Mouse (Mus musculus) retina, postnatal 7 days (tissue): Measurements from ENCODE around the gene Mark4.
A peak's percentile ranks its signal among the peaks of the same experiment; 100 is the strongest.

Experiments used
- DNase-seq: peaks from one replicate; pipeline ENCODE4 v3.0.0-alpha.2; 2012; ENCODE audit warnings: low read depth, low spot score

The Mark4 gene

GRCm38 (mm10) chr7:19402535-19403112, 56.0 kb downstream of the Mark4 start:
- no peak for DNase-seq

DNA sequence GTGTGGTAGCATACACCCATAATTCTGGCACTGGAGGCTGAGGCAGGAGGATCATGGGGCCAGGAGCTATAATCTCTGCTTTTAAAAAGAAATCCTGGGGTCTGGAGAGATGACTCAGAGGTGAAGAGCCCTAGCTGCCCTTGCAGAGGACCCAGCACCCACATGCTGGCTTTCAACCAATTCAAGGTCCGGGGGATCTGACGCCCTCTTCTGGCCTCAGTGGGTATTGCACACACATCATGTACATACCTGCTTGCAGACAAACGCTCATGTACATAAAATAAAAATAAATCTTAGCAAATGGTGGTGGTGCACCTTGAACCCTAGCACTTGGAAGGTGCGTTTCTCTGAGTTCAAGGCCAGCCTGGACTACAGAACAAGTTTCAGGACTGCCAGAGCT, 57.7 kb downstream of the Mark4 start:
- no peak for DNase-seq

DNA sequence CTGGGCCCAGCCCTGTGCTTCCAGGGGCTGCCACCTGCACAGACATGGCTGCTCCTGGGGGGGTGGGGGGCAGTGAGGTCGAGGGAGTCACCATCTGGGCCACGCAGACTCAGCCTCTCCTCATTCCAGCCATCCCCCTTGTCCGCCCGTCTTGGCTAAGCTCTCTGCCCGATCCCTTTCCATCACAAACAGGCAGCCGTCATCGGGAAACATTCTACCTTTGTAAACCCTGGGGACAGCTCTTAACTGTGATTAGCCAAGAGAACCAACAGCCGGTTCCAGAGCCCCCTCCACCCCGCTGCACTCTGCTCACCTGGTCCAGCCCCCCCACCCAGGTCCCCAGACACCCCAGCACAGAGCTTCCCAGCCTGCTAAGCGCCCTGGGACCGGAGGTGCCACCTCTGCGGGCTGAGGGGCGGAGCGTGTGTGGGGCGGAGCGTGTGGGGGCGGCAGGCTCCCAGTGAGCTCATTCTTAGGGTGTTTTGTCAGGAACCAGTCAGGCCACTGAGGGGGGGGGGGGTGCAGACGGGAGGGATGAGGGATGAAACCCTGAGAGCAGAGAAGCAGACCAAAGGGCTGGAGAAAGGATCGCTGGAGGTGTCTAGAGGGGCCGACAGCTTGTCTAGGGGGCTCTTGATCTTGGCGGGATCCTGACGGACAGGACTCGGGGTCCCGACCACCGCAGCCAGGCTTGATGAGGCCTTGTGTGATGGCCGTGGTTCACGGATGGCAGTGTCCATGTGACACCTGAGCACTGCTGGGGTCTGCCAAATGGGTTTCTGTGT, 58.9 kb downstream of the Mark4 start:
- peak; percentile 73 for DNase-seq

GRCm38 (mm10) chr7:19394484-19394883, 64.1 kb downstream of the Mark4 start:
- no peak for DNase-seq

GRCm38 (mm10) chr7:19388699-19389413, 69.8 kb downstream of the Mark4 start:
- DNase-seq, result peak; percentile 90

- no peak for DNase-seq
Measured at GRCm38 (mm10) chr7:19383708-19384107, 74.9 kb downstream of the Mark4 start.

DNA sequence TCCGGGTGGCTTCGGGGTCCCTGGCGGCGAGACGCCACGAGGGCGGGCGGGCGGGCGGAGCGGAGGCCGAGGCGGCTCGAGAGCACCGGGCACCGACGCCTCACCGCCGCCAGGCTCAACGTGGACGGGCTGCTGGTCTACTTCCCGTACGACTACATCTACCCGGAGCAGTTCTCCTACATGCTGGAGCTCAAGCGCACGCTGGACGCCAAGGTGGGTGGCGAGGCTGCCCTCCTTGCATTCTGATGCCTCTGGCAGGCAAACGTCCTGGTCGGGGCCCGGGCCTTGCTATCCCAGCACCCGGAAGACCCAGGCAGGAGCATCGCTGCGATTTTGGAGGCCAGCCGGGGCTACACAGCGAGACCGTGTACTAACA, 76.5 kb downstream of the Mark4 start:
- DNase-seq, result no peak

- DNase-seq, result peak; percentile 99
Measured at GRCm38 (mm10) chr7:19381377-19382165, 77.0 kb downstream of the Mark4 start, which contains the start of gene Ercc2. Gene Ercc2, plus strand, starts transcription at chr7:19382010.

DNA sequence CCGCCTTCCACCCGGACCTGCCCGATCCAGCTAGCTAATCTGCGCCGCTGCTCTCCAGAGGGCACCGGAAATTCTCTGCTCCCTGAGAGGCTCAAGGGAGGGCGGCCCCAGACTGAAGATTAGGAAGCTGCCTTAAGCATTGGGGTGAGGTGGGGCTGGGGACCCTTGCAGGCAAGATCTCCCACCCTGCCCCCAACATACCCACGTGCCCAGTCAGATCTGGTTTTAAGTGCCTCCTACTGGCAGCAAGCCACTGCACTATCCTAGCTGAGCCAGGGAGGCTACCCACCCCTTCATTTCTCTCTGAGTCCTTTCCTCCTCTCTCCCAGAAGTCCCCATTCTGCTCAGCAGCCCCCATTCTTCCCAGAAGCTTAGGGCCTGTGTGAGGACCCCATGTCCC, 80.6 kb downstream of the Mark4 start:
- DNase-seq, result peak; percentile 73

DNA sequence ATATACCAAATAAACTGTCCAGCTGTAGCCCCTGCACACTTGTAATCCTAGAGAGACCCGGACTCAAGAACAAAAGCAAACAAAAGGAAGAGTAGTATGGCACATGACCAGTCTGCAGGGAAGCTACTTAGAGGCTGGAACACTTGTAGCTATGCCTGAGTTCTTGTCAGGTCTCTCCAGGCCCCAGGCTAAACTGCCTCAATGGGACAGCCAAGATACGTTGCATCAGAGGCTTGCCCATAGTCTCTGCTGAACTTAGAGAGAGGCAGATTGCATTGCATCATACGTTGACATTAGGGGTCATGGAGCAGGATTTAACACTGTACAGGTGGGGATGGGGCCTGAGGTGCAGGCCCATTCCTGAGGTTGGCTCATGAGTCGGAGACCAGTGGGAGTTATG, 82.6 kb downstream of the Mark4 start:
- DNase-seq, result no peak

DNA sequence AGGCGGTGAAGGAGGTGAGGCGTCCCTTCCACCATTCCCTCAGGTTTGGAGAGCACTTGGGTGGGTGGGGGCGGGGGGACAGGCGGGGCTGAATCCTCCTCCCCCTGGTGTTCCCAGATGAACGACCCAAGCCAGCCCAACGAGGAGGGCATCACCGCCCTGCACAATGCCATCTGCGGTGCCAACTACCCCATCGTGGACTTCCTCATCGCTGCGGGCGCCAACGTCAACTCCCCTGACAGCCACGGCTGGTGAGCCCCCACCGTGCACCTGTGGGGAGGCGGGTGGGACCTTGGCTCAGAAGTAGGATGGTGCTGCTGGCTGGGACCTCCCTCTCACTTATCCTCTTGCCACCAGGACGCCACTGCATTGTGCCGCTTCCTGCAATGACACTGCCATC, 83.3 kb downstream of the Mark4 start:
- DNase-seq, result no peak
